Mouse (Mus musculus): ENCODE measurements around the gene Pcdh20. TPM values are rescaled to one million over a fixed set of nuclear protein-coding genes. Genes with fewer than 3 reads are reported as not detected.

Gene Pcdh20
- 100 to 1,000 TPM; 137 to 144 TPM for total RNA-seq (2021)
- long read RNA-seq, full-length matches to known transcripts: 195 of 225 reads
- long read RNA-seq, partial matches to known transcripts: 25 of 225 reads
- long read RNA-seq, other reads (novel, unspliced or antisense): 5 of 225 reads

DNA sequence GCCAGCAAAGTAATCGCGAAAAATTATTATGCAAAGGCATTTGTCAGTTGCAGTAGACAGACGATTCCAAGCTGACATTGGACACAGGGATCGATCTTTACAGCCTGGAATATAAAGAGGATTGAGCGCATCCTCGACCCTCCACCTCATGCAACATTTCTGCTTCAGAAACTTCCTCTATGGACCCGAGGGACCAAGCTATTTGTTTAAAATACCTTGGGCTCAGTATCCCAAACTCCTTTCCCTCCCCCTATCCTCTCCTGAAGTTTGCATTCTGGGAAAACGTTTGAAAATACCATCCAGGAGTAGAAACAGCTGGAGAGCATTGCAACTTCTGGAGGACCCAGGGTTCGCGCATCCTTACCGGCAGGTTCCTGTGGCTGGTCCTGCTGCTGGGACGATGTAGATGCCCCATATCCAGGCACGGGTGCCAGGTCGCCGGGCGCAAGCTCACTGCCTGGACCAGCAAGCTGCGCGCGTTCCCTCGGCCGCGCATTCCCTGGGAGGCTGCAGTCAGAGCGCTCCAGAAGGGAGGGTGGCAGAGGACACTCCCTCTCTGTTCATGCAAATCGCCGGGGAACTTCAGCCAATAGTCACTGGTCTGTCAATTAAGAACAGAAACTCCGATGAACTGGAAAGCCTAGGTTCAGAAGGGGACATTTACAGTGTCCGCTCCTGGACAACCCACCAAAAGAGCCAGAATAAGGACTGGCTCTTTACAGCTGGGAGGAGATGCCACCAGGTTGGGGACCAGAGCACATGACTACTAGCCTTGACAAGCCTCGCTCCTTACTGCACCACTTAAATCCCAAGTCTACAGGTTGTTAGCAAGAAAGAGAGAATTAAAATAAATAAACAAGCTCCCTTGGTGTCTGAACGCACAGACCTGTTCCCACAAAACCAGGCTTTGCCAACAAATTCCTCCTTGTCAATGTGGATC lies at the start of gene Pcdh20:
Pcdh20 (minus strand) TSS at position 902 of the 940 bp plus-strand sequence.
- peak; percentile 66 to 73 for DNase-seq (ENCODE audit: low spot score in 2 of 2)

DNA sequence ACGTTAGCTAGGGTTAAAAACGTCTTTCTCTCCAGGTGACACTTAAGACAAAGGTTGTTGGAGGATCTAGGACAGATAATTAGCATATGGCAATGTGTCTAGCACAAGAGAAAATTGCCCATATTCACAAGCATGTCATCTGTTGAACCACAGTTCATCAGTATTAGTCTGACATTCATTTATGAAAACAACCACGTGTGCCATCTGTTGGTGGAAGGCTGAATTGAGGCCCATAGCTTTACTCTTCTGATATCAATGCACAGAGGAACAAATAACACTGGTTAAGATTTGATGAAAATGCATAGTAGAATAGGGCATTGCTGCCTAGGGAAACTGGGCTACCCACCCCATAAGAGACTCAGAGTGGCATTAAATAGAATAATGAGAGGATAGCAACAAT lies 8.7 kb upstream of the Pcdh20 start:
- DNase-seq (ENCODE audit: low spot score in 2 of 2): peak in 1 of 2 experiments; percentile 67

DNA sequence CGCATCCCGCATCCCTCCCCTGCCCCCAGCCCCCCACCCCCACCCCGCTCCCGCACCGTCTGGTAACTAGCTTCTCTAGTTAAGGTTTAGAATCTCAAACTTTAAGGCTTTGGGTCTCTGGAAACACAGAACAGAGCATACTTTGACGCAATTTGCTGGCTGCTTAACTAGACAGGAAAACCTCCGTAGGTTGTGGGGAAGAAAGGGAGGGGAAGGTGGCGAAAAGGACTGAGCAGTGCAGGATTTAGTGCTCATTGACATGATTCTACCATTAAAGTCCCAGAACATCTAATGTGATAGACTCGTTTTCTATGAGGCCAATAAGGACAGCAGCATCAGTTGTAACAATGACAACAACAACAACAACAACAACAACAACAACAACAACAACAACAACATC lies 1.2 kb downstream of the Pcdh20 start:
- DNase-seq (ENCODE audit: low spot score in 2 of 2): peak; percentile 5 to 55

DNA sequence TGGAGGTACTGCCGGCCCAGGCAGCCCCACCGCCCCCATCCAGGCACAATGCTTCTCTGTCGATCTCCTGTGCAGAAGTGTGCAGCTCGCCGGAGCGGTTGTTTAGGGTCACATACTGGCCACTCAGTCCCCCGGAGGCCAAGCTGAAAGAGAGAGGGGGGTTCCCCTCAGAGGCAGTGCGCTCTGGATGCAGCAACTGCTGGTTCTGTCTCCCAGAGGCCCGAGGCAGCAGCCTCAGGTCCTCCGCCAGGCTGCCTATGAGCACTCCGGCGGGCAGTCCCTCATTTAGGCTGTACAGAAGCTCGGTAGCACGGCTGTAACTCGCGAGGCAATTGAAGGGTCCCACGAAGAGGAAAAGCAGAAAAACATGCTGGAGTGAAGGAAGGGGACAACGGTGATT lies 1.8 kb downstream of the Pcdh20 start:
- peak; percentile 28 to 54 for DNase-seq (ENCODE audit: low spot score in 2 of 2)

DNA sequence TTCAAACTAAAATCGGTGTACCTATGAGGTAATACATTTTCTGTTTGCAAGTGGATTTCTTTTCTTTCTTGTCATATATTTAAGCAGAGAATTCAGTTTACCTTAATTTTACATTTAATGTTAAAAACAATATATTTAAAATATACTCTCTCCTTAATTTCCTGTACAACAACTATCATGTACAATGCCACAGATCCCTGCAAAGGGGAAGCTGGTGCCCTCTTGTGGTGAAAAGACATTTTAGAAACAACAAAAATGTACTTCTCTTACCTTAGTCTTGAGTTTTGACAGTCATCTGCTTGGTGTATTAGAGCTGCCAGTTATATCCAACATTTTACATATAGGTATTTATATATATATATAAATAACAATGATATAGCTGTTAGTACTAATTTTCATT lies 4.8 kb downstream of the Pcdh20 start:
- peak in 1 of 2 experiments; percentile 86 for DNase-seq (ENCODE audit: low spot score in 2 of 2)

DNA sequence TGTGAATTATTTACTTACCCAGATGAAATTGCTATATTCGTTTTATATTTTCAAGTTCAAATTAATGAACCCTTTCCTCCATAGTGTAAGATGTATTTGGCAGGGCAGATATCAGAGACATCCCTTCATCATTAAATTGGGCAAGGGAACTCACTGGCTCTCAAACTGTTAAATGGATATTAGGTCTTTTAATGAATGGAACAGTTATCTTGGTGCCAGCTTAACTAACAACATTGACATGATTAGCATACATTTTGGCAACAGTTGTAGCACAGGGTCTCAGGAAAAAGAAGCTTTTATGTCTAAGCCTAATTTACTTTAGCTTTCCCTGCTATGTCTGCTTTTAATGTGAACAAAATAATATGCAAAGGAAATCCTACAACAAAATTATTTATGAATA lies 6.8 kb downstream of the Pcdh20 start:
- no peak for DNase-seq (ENCODE audit: low spot score in 2 of 2)

DNA sequence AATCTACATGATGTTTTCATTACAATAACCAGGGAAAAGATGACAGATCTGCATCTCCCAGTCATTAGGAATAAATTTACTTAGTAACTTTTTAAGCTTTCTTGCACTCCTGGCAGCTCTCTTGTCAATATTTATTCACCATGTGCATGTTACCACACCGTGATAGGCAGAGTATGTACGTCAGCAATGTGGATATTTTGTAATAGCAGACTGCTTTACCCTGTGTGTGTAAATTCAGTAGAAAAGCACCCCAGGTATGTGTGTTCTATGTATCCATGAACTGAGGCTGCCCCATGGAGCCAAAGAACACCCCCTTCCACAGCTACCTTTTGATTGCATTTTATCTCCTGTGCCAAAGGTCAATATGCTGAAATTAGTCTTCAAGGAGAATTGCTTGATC lies 7.8 kb downstream of the Pcdh20 start:
- no peak for DNase-seq (ENCODE audit: low spot score in 2 of 2)

DNA sequence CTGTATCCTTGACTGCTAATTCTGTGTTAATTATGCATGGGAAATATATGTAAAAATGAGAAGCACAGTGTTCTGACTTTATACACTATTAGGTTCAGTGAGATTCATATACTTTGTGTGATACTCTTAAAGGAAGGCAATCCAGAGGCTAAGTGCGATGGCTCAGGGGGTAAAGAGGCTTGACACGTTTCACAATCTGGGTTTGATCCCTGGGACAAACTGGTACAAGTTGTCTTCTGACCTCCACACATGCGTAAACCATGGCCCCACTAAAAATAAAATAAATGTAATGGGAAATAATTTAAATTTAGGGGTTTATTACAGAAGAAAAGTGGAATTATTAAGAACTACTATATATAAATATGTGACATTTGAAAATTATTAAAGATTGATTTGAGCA lies 8.3 kb downstream of the Pcdh20 start:
- no peak for DNase-seq (ENCODE audit: low spot score in 2 of 2)

DNA sequence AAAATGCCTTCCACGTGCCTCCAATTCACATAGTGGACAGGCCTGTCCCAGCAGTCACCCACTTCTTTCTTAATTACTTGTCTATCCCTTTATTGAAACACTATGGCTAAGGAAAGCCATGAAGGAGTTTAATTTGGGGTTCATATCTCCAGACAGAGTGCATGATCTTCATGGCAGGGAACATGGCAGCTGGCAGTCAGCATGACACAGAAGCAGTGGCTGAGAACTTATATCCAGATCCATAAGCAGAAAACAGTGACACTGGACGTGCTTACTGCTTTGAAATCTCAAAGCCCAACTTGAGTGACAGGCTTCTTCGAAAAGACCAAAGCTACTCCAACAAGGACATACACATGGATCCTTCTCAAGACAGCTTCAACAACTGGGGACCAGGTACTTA lies 10.5 kb downstream of the Pcdh20 start:
- no peak for DNase-seq (ENCODE audit: low spot score in 2 of 2)

DNA sequence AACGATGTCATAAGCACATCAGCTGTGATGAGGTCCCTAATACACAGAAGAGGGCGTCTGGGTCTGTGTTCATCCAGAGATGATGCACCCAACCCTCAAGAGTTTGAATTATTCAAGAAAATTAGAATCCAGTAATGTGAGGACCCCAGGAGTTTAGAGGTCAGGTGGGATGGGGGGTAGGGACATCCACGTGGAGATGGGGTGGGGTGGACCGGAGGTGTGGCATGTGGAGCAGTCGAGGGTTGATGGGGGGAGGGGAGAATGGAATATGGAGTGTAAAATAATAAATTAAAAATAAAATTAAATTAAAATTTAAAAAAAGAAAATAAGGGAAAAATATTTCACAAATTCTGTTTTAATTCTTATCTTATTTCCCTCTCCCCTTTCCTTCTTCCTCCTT lies 27.9 kb downstream of the Pcdh20 start:
- DNase-seq (ENCODE audit: low spot score in 2 of 2): no peak

DNA sequence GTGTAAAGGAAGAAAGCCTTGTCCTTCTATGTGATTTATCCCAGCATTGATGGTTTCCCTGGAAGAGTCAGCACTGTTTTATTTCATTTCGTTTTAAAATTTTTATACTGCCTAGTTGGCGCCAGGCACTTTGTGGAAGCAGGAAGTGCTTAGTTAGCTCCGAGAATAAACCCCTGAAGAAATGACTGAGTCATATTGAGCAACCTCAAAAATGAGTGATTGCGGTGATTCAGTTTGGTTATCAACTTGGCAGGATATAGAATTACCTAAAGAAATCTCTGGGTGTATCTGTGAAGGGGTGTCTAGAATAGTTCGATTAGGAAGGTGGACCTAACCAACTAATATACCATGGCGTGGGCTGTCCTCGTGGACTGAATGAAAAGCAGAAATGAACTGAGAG lies 41.8 kb downstream of the Pcdh20 start:
- DNase-seq (ENCODE audit: low spot score in 2 of 2): no peak

DNA sequence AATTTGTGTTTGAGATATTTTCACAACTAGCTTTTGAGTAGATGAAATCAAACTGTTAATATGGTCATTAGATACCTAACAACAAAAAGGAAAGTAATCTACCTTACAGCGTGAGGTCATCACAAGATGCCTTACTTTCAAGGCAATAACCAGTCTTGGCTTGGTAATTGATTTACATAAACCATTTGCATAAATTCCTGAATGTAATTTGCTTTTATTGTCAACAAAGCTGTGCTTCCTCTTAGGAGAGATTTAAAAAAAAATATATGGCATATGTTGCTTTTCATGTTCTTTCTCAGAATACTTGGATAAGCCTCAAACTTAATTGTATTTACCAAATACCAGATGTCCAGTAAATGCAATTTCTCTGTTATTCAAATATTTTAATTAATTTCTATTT lies 43.8 kb downstream of the Pcdh20 start:
- no peak for DNase-seq (ENCODE audit: low spot score in 2 of 2)

Measured in layer of hippocampus, adult 18-20 months (tissue).